Mouse (Mus musculus): Measurements from ENCODE around the gene Atp6v0b.

- TF ChIP-seq EP300 (IDR thresholded peaks at IDR 0.05; ENCODE audit: insufficient read depth, low read depth, low read length) (no peak), CTCF (IDR thresholded peaks at IDR 0.05; ENCODE audit: low read depth, low read length) (no peak), POLR2A (IDR thresholded peaks at IDR 0.05; ENCODE audit: insufficient read depth, low read length) (no peak)
Measured at GRCm38 (mm10) chr4:117844467-117844866, 42.7 kb downstream of the Atp6v0b start.
